Mouse (Mus musculus): ENCODE results near the gene Hhat. TPM values are rescaled to one million over a fixed set of nuclear protein-coding genes. Genes with fewer than 3 reads are reported as not detected.

Hhat gene
- total RNA-seq (2014; rRNA removed; ENCODE audit: low replicate concordance) = 6.7 and 13.2 TPM in 2 replicates
- 3.7 and 4.0 TPM in 2 replicates for polyA plus RNA-seq (2015; fragmentation: Nextera tagmentation; extraction: Ambion mirVana)

DNA sequence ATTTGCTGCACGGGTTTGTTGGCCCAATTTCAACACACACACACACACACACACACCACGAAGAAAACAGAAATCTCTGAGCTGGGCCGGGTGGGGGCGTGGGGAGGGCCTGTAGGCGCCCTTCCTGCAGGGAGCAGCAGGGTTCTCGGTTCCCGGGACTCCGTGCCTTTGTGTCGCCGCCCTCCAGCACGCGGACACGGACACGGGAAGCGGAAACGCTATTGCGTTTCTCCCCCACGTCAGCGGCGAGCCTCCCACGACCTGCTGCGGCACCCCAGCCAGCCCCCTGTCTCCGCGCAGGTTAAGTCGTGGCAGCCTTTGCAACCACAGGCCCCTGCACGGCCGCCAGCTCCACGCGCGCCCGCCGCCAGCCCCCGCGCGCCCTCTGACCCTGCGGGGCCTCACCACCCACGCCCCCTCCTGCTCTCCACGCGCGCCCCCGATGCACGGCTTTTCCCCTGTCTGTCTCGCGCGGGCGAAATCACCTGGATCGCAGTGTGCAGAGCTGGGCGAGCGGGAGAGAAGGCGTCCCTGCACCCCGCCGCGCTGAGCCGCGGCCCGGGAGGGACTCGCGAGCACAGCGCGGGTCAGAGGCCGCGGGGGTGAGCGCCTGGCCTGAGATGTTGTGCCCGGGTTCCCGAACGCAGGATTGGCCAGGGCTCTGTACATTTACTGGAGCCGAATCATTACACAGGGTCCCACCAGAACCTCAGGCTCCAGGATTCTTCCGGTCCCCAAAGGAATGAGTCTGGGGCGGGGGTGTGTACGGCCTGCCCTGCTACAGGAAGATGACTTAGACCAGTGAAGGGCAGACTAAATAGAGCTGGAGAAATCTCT, at the start of gene Hhat:
Gene Hhat (minus strand): TSS at position 729 of the 837 bp plus-strand sequence.
- under 1% methylated on average over 59 of the region's 70 CpGs for WGBS
- peak; percentile 86 for ATAC-seq (ENCODE audit: insufficient read depth, low read depth)

DNA sequence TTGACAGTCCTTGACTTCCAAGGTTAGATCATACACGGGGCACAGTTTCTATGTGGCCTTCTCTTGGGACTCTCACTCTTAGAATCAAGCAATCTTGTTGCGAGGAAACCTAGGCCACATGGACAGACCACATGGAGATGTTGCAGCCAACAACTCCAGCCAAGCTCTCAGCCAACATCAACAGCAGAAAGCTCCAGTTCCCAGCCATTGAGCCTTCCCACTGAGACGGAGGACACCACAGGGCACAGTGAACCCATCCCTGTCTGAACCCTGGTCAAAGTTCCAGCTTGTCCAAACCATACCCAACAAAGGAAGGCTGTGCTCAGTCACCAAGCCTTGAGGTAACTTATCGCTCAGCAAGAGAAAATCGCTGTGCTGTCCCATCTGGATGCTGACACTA, 47.3 kb upstream of the Hhat start:
- H3K27ac ChIP-seq (ENCODE audit: low read depth) = no peak overlapping the region
- no peaks in the 10 kb centered on the region for H3K36me3 ChIP-seq (replicated peaks; ENCODE audit: control insufficient read depth, insufficient read depth, low read length)
- H3K9me3 ChIP-seq (replicated peaks; ENCODE audit: control insufficient read depth, low read length) = no peaks in the 10 kb centered on the region
- H3K4me2 ChIP-seq (ENCODE audit: low read depth, low read length) = no peak overlapping the region
- ATAC-seq (ENCODE audit: insufficient read depth, low read depth) (no peak), DNase-seq (ENCODE audit: low spot score) (no peak)
- no peaks in the 10 kb centered on the region for H3K27me3 ChIP-seq (ENCODE audit: control insufficient read depth, insufficient read depth, low read length)
- H3K4me1 ChIP-seq (ENCODE audit: control insufficient read depth, insufficient read depth) = 0 out of 2 replicates have a peak, but pooled peaks cover under 1% of the 10 kb centered on the region
- H3K9ac ChIP-seq (replicated peaks; ENCODE audit: low read depth, low read length) = no peak overlapping the region
- 80% methylated on average over 5 of the region's 5 CpGs for WGBS
- no peak overlapping the region for H3K4me3 ChIP-seq (ENCODE audit: low read depth, low read length)
- TF ChIP-seq CTCF (IDR thresholded peaks at IDR 0.05; ENCODE audit: low read depth) (no peak), EP300 (IDR thresholded peaks at IDR 0.05; ENCODE audit: low read depth) (no peak)

More for the DNA sequence above, at the start of gene Hhat:
- Histone ChIP-seq H3K9me3 (replicated peaks; ENCODE audit: control insufficient read depth, low read length) (no peaks in the 10 kb centered on the region), H3K4me1 (ENCODE audit: control insufficient read depth, insufficient read depth) (peaks cover 4% of the 10 kb centered on the region; the same call in 1 of the 2 replicates), H3K9ac (replicated peaks; ENCODE audit: low read depth, low read length) (peak within 1 kb of the TSS; percentile 86), H3K27ac (ENCODE audit: low read depth) (peak within 1 kb of the TSS; percentile 78), H3K4me2 (ENCODE audit: low read depth, low read length) (peak within 1 kb of the TSS; percentile 91), H3K36me3 (replicated peaks; ENCODE audit: control insufficient read depth, insufficient read depth, low read length) (no peaks in the 10 kb centered on the region), H3K27me3 (ENCODE audit: control insufficient read depth, insufficient read depth, low read length) (no peaks in the 10 kb centered on the region), H3K4me3 (ENCODE audit: low read depth, low read length) (peak within 1 kb of the TSS; percentile 59)
- DNase-seq (ENCODE audit: low spot score) = peak; percentile 71
- no peak for TF ChIP-seq EP300 (IDR thresholded peaks at IDR 0.05; ENCODE audit: low read depth)
- no peak for TF ChIP-seq CTCF (IDR thresholded peaks at IDR 0.05; ENCODE audit: low read depth)

DNA sequence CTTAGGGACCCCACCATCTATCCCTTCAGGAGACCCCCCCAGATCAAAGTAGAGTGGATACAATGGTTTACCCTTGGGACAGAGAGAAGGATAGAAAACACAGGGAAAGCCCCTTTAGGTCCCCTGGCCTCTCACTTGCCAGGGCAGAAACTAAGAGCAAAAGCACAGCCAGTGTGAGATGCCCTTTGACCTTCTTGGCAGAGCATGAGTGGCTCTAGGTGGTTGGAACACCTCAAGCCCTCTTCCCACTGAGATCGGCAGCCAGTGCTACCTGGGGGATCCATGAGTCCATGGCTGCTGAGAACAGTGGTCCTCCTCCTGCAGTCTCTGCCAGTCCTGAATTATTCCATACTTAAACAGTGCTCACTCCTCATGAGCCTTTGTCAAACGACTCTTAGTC, 44.8 kb upstream of the Hhat start:
- no peak overlapping the region for H3K4me2 ChIP-seq (ENCODE audit: low read depth, low read length)
- TF ChIP-seq EP300 (IDR thresholded peaks at IDR 0.05; ENCODE audit: low read depth) = no peak
- no peak for TF ChIP-seq CTCF (IDR thresholded peaks at IDR 0.05; ENCODE audit: low read depth)
- H3K4me1 ChIP-seq (ENCODE audit: control insufficient read depth, insufficient read depth) = no peaks in the 10 kb centered on the region
- DNase-seq (ENCODE audit: low spot score) (no peak), ATAC-seq (ENCODE audit: insufficient read depth, low read depth) (no peak)
- no peaks in the 10 kb centered on the region for H3K27me3 ChIP-seq (ENCODE audit: control insufficient read depth, insufficient read depth, low read length)
- no peak overlapping the region for H3K27ac ChIP-seq (ENCODE audit: low read depth)
- no peak overlapping the region for H3K4me3 ChIP-seq (ENCODE audit: low read depth, low read length)
- no peaks in the 10 kb centered on the region for H3K9me3 ChIP-seq (replicated peaks; ENCODE audit: control insufficient read depth, low read length)
- WGBS = 54% methylated on average over 2 of the region's 2 CpGs
- H3K36me3 ChIP-seq (replicated peaks; ENCODE audit: control insufficient read depth, insufficient read depth, low read length) = no peaks in the 10 kb centered on the region
- no peak overlapping the region for H3K9ac ChIP-seq (replicated peaks; ENCODE audit: low read depth, low read length)

DNA sequence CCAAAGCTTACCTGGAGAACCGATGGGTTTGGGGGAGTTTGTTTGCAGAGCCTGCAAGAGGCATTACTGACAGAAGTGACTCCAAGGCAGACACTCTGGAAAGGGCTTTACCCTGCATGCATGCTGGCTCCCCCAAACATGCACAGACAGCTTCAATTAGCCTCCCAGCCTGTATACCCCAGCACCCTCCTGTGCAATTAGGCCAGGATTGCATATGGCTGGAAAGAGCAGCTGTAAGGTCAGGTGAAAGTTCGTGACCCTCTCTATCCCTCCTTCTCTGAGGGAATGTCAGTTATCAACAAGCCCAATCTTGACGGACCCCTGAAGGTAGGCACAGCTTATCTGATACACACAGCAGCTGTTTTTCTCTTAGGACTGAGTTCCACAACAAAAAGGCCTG, 43.7 kb upstream of the Hhat start:
- H3K36me3 ChIP-seq (replicated peaks; ENCODE audit: control insufficient read depth, insufficient read depth, low read length) = no peaks in the 10 kb centered on the region
- no peak for DNase-seq (ENCODE audit: low spot score)
- no peaks in the 10 kb centered on the region for H3K9me3 ChIP-seq (replicated peaks; ENCODE audit: control insufficient read depth, low read length)
- H3K4me2 ChIP-seq (ENCODE audit: low read depth, low read length) = no peak overlapping the region
- no peak overlapping the region for H3K27ac ChIP-seq (ENCODE audit: low read depth)
- no peak overlapping the region for H3K4me3 ChIP-seq (ENCODE audit: low read depth, low read length)
- no peaks in the 10 kb centered on the region for H3K4me1 ChIP-seq (ENCODE audit: control insufficient read depth, insufficient read depth)
- H3K9ac ChIP-seq (replicated peaks; ENCODE audit: low read depth, low read length) = no peak overlapping the region
- no peaks in the 10 kb centered on the region for H3K27me3 ChIP-seq (ENCODE audit: control insufficient read depth, insufficient read depth, low read length)
- TF ChIP-seq EP300 (IDR thresholded peaks at IDR 0.05; ENCODE audit: low read depth) = no peak
- TF ChIP-seq CTCF (IDR thresholded peaks at IDR 0.05; ENCODE audit: low read depth) = no peak
- ATAC-seq (ENCODE audit: insufficient read depth, low read depth) = no peak
- WGBS = 54% methylated on average over 3 of the region's 3 CpGs

DNA sequence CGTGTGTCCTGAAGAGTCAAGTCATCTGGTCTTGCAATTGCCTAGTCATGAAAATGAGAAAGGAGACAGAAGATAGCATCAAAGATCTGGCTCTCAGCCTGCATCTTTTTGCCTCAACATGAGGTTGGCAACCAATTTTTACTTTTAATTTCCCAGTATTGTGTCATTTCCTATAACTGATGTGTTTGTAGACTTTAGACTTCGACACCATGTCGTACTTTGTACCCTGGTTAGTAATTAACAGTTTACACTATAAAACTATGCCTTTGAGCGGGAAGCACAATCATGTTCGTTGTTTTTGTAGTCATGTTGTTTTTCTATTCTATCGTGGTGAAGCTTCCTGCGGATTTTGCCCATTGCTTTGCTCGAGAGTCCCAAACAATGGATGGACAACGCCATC, 41.7 kb upstream of the Hhat start:
- H3K9me3 ChIP-seq (replicated peaks; ENCODE audit: control insufficient read depth, low read length) = no peaks in the 10 kb centered on the region
- no peak overlapping the region for H3K4me3 ChIP-seq (ENCODE audit: low read depth, low read length)
- no peak for DNase-seq (ENCODE audit: low spot score)
- H3K36me3 ChIP-seq (replicated peaks; ENCODE audit: control insufficient read depth, insufficient read depth, low read length) = no peaks in the 10 kb centered on the region
- H3K27me3 ChIP-seq (ENCODE audit: control insufficient read depth, insufficient read depth, low read length) = no peaks in the 10 kb centered on the region
- H3K4me2 ChIP-seq (ENCODE audit: low read depth, low read length) = no peak overlapping the region
- TF ChIP-seq CTCF (IDR thresholded peaks at IDR 0.05; ENCODE audit: low read depth) (no peak), EP300 (IDR thresholded peaks at IDR 0.05; ENCODE audit: low read depth) (no peak)
- no peaks in the 10 kb centered on the region for H3K4me1 ChIP-seq (ENCODE audit: control insufficient read depth, insufficient read depth)
- 82% methylated on average over 9 of the region's 9 CpGs for WGBS
- no peak overlapping the region for H3K27ac ChIP-seq (ENCODE audit: low read depth)
- no peak overlapping the region for H3K9ac ChIP-seq (replicated peaks; ENCODE audit: low read depth, low read length)
- no peak for ATAC-seq (ENCODE audit: insufficient read depth, low read depth)

Measured in heart, postnatal 0 days (tissue).